Mouse (Mus musculus): ENCODE results near the gene Eef1a2. TPM values are rescaled to one million over a fixed set of nuclear protein-coding genes. Genes with fewer than 3 reads are reported as not detected.
"Not testable (repeated sequence)": the region's sequence is repeated elsewhere in the genome, so short reads cannot be mapped to it uniquely, and the experiment has no call there.

Gene Eef1a2
- polyA plus RNA-seq (2021): not detected

GRCm38 (mm10) chr2:181156248-181157121 lies at the start of gene Eef1a2:
Gene Eef1a2 (minus strand): TSS chr2:181157014.
- ChIA-PET CTCF (no interaction called here), POLR2A (no interaction called here)
- H3K27me3 ChIP-seq: peaks cover 26% of the 10 kb centered on the region
- DNase-seq (ENCODE audit: low read depth, low spot score): no peak
- ATAC-seq: no peak
- no peak for TF ChIP-seq CTCF (IDR thresholded peaks at IDR 0.05)
- in situ Hi-C loops (cut with MboI; ENCODE audit: low pct_unique_long_range_greater_than_20kb): no loop called here

DNA sequence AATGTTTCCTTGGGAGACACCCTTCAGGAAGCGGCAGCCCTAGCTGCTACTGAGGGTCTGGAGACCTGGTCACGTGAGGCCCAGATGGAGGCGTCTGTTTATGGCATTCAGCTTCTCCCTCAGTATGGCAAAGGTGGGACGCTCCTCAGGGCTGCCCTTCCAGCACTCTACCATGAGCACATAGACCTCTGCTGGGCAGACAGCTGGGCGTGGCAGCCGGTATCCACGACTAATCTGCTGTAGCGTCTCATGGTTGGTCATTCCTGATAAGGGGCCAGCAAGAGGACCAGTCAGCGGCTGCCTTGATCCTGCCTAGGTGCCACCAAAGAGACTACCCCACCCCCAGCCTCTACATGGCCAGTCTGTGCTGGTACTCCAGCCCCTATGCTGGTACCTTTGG lies 49.3 kb upstream of the Eef1a2 start:
- CTCF ChIA-PET: interaction anchor here (1.0 kb wide), 1 partner anchor 14 kb away, joined by 3 read pairs; no protein-coding TSS in a partner anchor
- in situ Hi-C loops (cut with MboI; ENCODE audit: low pct_unique_long_range_greater_than_20kb): no loop called here
- TF ChIP-seq CTCF (IDR thresholded peaks at IDR 0.05): no peak
- peaks cover 15% of the 10 kb centered on the region for H3K27me3 ChIP-seq
- ATAC-seq (no peak), DNase-seq (ENCODE audit: low read depth, low spot score) (no peak)
- POLR2A ChIA-PET: no interaction called here

- ATAC-seq: no peak
- no peak for TF ChIP-seq CTCF (IDR thresholded peaks at IDR 0.05)
- no peak for DNase-seq (ENCODE audit: low read depth, low spot score)
- in situ Hi-C loops (cut with MboI; ENCODE audit: low pct_unique_long_range_greater_than_20kb): no loop called here
- POLR2A ChIA-PET: no interaction called here
- H3K27me3 ChIP-seq: peaks cover 19% of the 10 kb centered on the region
- CTCF ChIA-PET: interaction anchor here (1.0 kb wide), 1 partner anchor 14 kb away, joined by 3 read pairs; no protein-coding TSS in a partner anchor
These were observed 48.9 kb upstream of the Eef1a2 start for GRCm38 (mm10) chr2:181205678-181206077.

DNA sequence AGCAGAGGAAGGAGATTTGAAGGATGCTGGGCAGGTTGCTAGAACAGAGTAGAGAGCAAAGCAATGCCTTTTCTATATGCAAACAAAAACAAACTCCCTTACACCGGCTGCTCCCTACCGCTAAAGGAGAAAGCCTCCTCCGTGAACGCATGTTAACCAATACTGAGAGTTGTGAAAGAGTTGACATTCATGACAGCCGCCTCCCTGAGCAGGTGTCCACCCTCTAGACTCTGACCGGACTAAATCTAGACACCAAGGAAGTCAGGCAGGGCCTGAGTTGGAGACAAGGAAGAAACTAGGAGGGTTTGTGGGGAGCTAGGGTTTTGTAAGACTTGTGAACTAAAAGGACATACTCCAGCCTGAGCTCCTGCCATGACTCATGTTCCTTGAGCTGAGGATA lies 46.1 kb upstream of the Eef1a2 start:
- no peak for DNase-seq (ENCODE audit: low read depth, low spot score)
- ATAC-seq: no peak
- TF ChIP-seq CTCF (IDR thresholded peaks at IDR 0.05): no peak
- POLR2A ChIA-PET: no interaction called here
- peaks cover 27% of the 10 kb centered on the region for H3K27me3 ChIP-seq
- CTCF ChIA-PET: interaction anchor here (0.9 to 1.9 kb wide), 2 partner anchors 11 to 16 kb away, joined by 3 to 4 read pairs; partner anchors contain the start of gene Ppdpf
- in situ Hi-C loops (cut with MboI; ENCODE audit: low pct_unique_long_range_greater_than_20kb): no loop called here

GRCm38 (mm10) chr2:181202422-181202821 lies 45.6 kb upstream of the Eef1a2 start, which contains the start of gene Ptk6:
Gene Ptk6 (minus strand): TSS chr2:181202789.
- TF ChIP-seq CTCF (IDR thresholded peaks at IDR 0.05): no peak
- DNase-seq (ENCODE audit: low read depth, low spot score): no peak
- ChIA-PET CTCF (interaction anchor here (0.9 to 1.9 kb wide), 2 partner anchors 10 to 15 kb away, joined by 3 to 4 read pairs; partner anchors contain the start of gene Ppdpf), POLR2A (interaction anchor here (0.6 kb wide), 1 partner anchor 93 kb away, joined by 3 read pairs; no protein-coding TSS in a partner anchor)
- H3K27me3 ChIP-seq: peaks cover 30% of the 10 kb centered on the region
- in situ Hi-C loops (cut with MboI; ENCODE audit: low pct_unique_long_range_greater_than_20kb): no loop called here
- no peak for ATAC-seq

DNA sequence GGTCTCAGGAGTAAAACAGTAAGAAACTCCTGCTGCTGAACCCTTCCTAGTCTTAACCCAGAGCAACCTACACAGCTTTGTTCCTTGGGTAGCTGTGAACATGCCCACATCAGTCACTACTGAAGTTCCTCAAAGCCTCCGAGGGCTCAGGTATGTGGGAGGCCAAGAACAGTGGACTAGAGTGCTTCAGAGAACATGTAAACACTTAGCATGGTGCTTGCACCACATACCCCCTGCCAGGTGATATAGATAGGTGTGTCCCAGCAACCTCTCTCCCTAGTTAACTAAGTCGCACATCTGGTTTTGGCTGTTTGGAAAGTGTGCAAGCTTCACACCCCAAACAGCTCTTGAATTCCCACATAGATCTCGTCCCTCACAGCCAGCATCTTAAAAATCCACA lies 44.8 kb upstream of the Eef1a2 start:
- DNase-seq (ENCODE audit: low read depth, low spot score): no peak
- H3K27me3 ChIP-seq: peaks cover 32% of the 10 kb centered on the region

DNA sequence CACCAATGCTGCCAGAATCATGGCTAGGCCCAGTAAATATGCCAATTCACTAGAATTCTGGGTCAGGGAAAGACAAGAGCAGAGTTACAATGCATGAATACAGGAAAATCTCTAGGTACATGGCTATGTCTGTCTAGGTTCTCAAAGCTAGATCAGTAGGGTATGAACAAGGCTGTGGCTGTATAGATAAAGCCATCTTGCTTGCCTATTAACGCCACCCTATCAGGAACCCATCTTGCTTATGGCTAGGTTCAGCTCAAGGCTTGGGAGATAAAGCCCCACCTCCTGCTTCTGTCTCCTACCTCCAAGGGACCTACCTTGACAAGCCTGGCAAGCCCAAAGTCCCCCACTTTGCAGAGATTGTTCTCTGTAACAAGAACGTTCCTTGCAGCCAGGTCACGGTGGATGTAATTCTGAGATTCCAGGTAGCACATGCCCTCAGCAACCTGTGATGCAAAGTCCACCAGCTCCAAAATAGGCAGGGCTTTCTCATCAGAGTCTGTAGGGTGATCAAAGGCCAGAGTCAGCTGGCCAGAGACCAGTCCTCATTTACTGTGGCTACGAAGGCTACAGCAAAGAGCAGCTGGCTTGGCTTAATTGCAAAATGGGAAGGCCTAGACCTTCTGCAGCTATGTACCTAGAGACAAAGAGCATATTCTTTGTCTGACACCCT lies 40.0 kb upstream of the Eef1a2 start:
- ATAC-seq: no peak
- in situ Hi-C loops (cut with MboI; ENCODE audit: low pct_unique_long_range_greater_than_20kb): no loop called here

More for the DNA sequence above, 44.8 kb upstream of the Eef1a2 start:
- in situ Hi-C loops (cut with MboI; ENCODE audit: low pct_unique_long_range_greater_than_20kb): no loop called here
- POLR2A ChIA-PET: interaction anchor here (0.6 kb wide), 1 partner anchor 94 kb away, joined by 3 read pairs; no protein-coding TSS in a partner anchor
- no peak for TF ChIP-seq CTCF (IDR thresholded peaks at IDR 0.05)
- CTCF ChIA-PET: interaction anchor here (1.9 kb wide), 1 partner anchor 15 kb away, joined by 4 read pairs; the partner anchor contains the start of gene Ppdpf
- ATAC-seq: no peak

GRCm38 (mm10) chr2:181193044-181193443 lies 36.2 kb upstream of the Eef1a2 start:
- H3K27me3 ChIP-seq: peaks cover 8% of the 10 kb centered on the region
- in situ Hi-C loops (cut with MboI; ENCODE audit: low pct_unique_long_range_greater_than_20kb): no loop called here
- TF ChIP-seq CTCF (IDR thresholded peaks at IDR 0.05): no peak
- ChIA-PET CTCF (no interaction called here), POLR2A (no interaction called here)
- no peak for DNase-seq (ENCODE audit: low read depth, low spot score)
- ATAC-seq: no peak

More for the DNA sequence above, 40.0 kb upstream of the Eef1a2 start:
- CTCF ChIA-PET: no interaction called here
- no peak for DNase-seq (ENCODE audit: low read depth, low spot score)
- H3K27me3 ChIP-seq: peaks cover 20% of the 10 kb centered on the region
- POLR2A ChIA-PET: no interaction called here
- TF ChIP-seq CTCF (IDR thresholded peaks at IDR 0.05): no peak

DNA sequence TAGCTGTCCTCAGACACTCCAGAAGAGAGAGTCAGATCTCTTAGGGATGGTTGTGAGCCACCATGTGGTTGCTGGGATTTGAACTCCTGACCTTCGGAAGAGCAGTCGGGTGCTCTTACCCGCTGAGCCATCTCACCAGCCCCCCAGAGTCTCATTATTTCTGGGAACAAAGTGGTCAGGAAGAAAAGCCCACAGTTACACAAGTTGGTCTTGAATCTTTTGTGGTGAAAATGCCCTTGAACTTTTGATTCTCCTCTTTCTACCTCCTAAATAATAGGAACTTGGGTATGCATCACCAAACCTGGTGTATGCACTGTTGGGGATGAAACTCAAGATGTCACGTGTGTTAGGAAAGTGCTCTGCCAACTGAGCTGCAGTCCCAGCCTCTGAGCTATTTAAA lies 35.1 kb upstream of the Eef1a2 start:
- ChIA-PET CTCF (interaction anchor here (1.0 to 1.3 kb wide), 2 partner anchors 10 to 14 kb away, joined by 3 read pairs; partner anchors contain the start of gene Ptk6), POLR2A (no interaction called here)
- TF ChIP-seq CTCF (IDR thresholded peaks at IDR 0.05): no peak
- in situ Hi-C loops (cut with MboI; ENCODE audit: low pct_unique_long_range_greater_than_20kb): no loop called here
- DNase-seq (ENCODE audit: low read depth, low spot score): no peak
- H3K27me3 ChIP-seq: peaks cover under 1% of the 10 kb centered on the region
- no peak for ATAC-seq

DNA sequence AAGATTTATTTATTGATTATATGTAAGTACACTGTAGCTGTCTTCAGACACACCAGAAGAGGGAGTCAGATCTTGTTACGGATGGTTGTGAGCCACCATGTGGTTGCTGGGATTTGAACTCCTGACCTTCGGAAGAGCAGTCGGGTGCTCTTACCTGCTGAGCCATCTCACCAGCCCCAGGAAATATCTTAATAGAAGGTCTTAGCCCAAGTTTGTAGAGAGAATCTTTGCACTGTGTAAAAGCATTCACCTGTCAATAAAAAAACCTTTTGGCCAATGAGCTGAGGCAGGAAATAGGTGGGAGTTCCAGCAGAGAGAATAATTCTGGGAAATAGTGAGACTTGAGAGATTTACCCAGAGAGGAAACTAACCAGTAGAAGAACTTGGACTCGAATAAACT lies 34.6 kb upstream of the Eef1a2 start:
- DNase-seq (ENCODE audit: low read depth, low spot score); POLR2A ChIA-PET; in situ Hi-C loops (cut with MboI; ENCODE audit: low pct_unique_long_range_greater_than_20kb); H3K27me3 ChIP-seq; ATAC-seq: not testable (repeated sequence)
- CTCF ChIA-PET: interaction anchor here (1.0 to 1.3 kb wide), 2 partner anchors 11 to 15 kb away, joined by 3 read pairs; partner anchors contain the start of gene Ptk6

Data from Patski (cell line).